ENCODE assay signal across 8 mouse cellular contexts in genomic region chr7:47076729-47077128, GRCm38 (mm10). TPM values are rescaled to one million over a fixed set of nuclear protein-coding genes. Genes with fewer than 3 reads are reported as not detected.
"Had no signal": no experiment of that assay in that cellular context is flagged by ENCODE, and none has a peak within 500 bp of the region (broad histone marks: within the 10 kb centered on the region; RNA-seq: fewer than 3 reads in every experiment).

No protein-coding gene starts in this region.

- H3K27me3 ChIP-seq: neural tube, embryonic 15.5 days; stomach, embryonic 15.5 days had no signal

- H3K36me3 ChIP-seq: stomach, embryonic 15.5 days had no signal

- H3K4me3 ChIP-seq: neural tube, embryonic 15.5 days; stomach, embryonic 15.5 days had no signal

- H3K9me3 ChIP-seq: neural tube, embryonic 15.5 days; stomach, embryonic 15.5 days had no signal

- H3K27ac ChIP-seq: neural tube, embryonic 15.5 days; stomach, embryonic 15.5 days; stomach, postnatal 0 days had no signal

- DNase-seq: right cerebral cortex, adult 18-20 months; right cerebral cortex, postnatal 25 days; spleen, adult 18-20 months; thymus, adult 18-20 months had no signal

RNA-seq across cellular contexts. Expression of gene Ptpn5, which starts 56.8 kb away (rescaled TPM):
- total RNA-seq: neutrophil, adult 5-6 weeks had no signal
